Mouse (Mus musculus): ENCODE measurements at regions not wholly inside any gene's neighbourhood (a gene's known extent, or its start where the extent isn't known, plus 50 kb on each side); places are given as distances from the start of the nearest gene placed in this dataset.

DNA sequence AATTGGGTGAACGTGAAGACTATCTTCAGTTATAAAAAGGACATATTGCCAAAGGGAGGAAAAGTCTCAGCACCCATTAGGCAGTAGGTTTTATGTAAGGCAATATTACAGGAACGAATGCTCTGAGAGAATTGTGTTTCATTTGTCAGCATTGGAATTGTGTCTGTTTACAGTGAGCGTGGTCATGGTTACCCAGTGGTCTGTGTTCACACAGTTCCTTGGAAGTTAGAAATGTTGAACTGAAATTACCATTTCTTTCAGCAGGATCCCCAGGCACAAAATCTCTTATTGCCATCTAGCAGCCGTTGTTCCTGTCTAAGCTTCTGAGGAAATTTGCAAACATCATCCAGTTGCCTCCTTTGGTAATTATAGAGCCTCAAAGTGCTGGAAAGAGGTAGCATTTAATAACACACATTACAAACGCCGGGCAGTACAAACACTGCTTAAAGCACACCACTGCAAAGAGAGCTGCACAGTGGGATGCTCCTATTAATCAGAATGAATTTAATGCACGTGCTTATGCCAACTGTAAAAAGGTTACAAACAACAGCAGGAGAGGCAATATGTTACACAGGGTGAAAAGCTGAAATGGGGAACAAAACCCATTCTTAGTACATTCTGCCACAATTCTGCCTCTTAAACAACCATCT lies 555.4 kb upstream of the Marcks start:
- Histone ChIP-seq H3K4me1 (ENCODE audit: control insufficient read depth in 1 of 2, insufficient read depth in 2 of 2) (no peaks in the 10 kb centered on the region), H3K9ac (ENCODE audit: insufficient read depth, low read depth) (no peak overlapping the region), H3K4me2 (ENCODE audit: insufficient read depth, low read depth, poor library complexity, severe bottlenecking) (no peak overlapping the region), H3K9me3 (replicated peaks; ENCODE audit: low read length) (no peaks in the 10 kb centered on the region), H3K27ac (ENCODE audit: insufficient read depth, low read depth) (no peak overlapping the region), H3K27me3 (replicated peaks) (no peaks in the 10 kb centered on the region), H3K4me3 (replicated peaks in 1 of 3; ENCODE audit: low read depth in 2 of 3, low read length in 2 of 3, poor library complexity in 1 of 3) (no peak overlapping the region), H3K79me2 (replicated peaks; ENCODE audit: control insufficient read depth, extremely low read depth, insufficient read depth, poor library complexity, severe bottlenecking) (no peaks in the 10 kb centered on the region), H3K36me3 (replicated peaks in 1 of 2; ENCODE audit: control insufficient read depth in 1 of 2, insufficient read depth in 1 of 2, low read length in 1 of 2) (no peaks in the 10 kb centered on the region)
- dilution Hi-C loops (cut with MboI; ENCODE audit: extremely low pct_ligation_motif_present, extremely low pct_unique_long_range_greater_than_20kb, low sequenced_read_pairs), result no loop called here
- TF ChIP-seq JUN (IDR thresholded peaks at IDR 0.05; ENCODE audit: insufficient read depth, low read depth, low read length) (no peak), EP300 (IDR thresholded peaks at IDR 0.05; ENCODE audit: low read length) (no peak), CTCF (conservative IDR thresholded peaks at IDR 0.05 in 1 of 2, IDR thresholded peaks at IDR 0.05 in 1 of 2; ENCODE audit: low read depth in 2 of 2, low read length in 2 of 2) (no peak), USF2 (conservative IDR thresholded peaks at IDR 0.05; ENCODE audit: low read depth, low read length) (no peak), SIN3A (IDR thresholded peaks at IDR 0.05; ENCODE audit: low read length) (no peak), HCFC1 (IDR thresholded peaks at IDR 0.05; ENCODE audit: low read depth, low read length) (no peak), MYC (IDR thresholded peaks at IDR 0.05; ENCODE audit: low read depth, low read length) (no peak), TCF12 (IDR thresholded peaks at IDR 0.05; ENCODE audit: low read depth, low read length) (no peak), E2F4 (IDR thresholded peaks at IDR 0.05; ENCODE audit: insufficient replicate concordance, low read depth, low read length) (no peak), NELFE (IDR thresholded peaks at IDR 0.05; ENCODE audit: low read depth, low read length) (no peak), KAT2A (IDR thresholded peaks at IDR 0.05; ENCODE audit: insufficient replicate concordance, low read length) (no peak), MAZ (IDR thresholded peaks at IDR 0.05; ENCODE audit: low read depth, low read length) (no peak), UBTF (IDR thresholded peaks at IDR 0.05; ENCODE audit: low read depth, low read length) (no peak), POLR2AphosphoS2 (IDR thresholded peaks at IDR 0.05; ENCODE audit: low read depth, low read length) (no peak), BHLHE40 (IDR thresholded peaks at IDR 0.05; ENCODE audit: low read depth, low read length) (no peak), CHD1 (IDR thresholded peaks at IDR 0.05; ENCODE audit: low read depth, low read length) (no peak)
- no peak for DNase-seq (ENCODE audit: extremely low read depth)
- in situ Hi-C loops (cut with MboI; ENCODE audit: low pct_ligation_motif_present, low pct_unique_long_range_greater_than_20kb, low sequenced_read_pairs), result no loop called here

DNA sequence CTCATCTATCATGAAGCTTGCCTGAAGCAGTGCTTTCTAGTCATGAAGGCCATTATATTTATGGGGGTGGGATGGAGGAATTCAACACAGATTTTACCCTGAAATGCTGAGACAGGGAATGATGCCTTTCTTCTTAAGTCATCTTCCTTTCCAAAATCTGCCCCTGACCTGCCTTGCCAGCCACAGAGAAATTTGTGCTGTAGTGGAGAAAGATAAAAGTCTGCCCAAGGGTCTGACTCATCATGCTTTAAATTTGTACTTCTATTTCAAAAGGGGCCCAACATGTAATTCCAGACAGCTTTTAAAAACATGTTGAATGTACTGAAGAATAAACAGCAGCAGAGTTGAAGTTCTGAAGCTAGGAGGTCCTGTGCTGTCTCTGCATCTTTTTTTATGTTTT lies 554.1 kb upstream of the Marcks start:
- H3K4me3 ChIP-seq (replicated peaks in 1 of 3; ENCODE audit: low read depth in 2 of 3, low read length in 2 of 3, poor library complexity in 1 of 3), result no peak overlapping the region
- no peak overlapping the region for H3K4me2 ChIP-seq (ENCODE audit: insufficient read depth, low read depth, poor library complexity, severe bottlenecking)
- dilution Hi-C loops (cut with MboI; ENCODE audit: extremely low pct_ligation_motif_present, extremely low pct_unique_long_range_greater_than_20kb, low sequenced_read_pairs), result no loop called here
- no peak for TF ChIP-seq MEF2A (IDR thresholded peaks at IDR 0.05; ENCODE audit: borderline replicate concordance, low read depth, low read length)
- TF ChIP-seq MAFK (IDR thresholded peaks at IDR 0.05; ENCODE audit: insufficient replicate concordance, low read length), result no peak
- TF ChIP-seq MAX (IDR thresholded peaks at IDR 0.05; ENCODE audit: low read length), result no peak
- H3K9me3 ChIP-seq (replicated peaks; ENCODE audit: low read length), result no peaks in the 10 kb centered on the region
- no peak overlapping the region for H3K9ac ChIP-seq (ENCODE audit: insufficient read depth, low read depth)
- in situ Hi-C loops (cut with MboI; ENCODE audit: low pct_ligation_motif_present, low pct_unique_long_range_greater_than_20kb, low sequenced_read_pairs), result no loop called here
- H3K36me3 ChIP-seq (replicated peaks in 1 of 2; ENCODE audit: control insufficient read depth in 1 of 2, insufficient read depth in 1 of 2, low read length in 1 of 2), result no peaks in the 10 kb centered on the region
- H3K27me3 ChIP-seq (replicated peaks), result no peaks in the 10 kb centered on the region
- H3K4me1 ChIP-seq (ENCODE audit: control insufficient read depth in 1 of 2, insufficient read depth in 2 of 2), result no peaks in the 10 kb centered on the region
- H3K79me2 ChIP-seq (replicated peaks; ENCODE audit: control insufficient read depth, extremely low read depth, insufficient read depth, poor library complexity, severe bottlenecking), result no peaks in the 10 kb centered on the region
- no peak overlapping the region for H3K27ac ChIP-seq (ENCODE audit: insufficient read depth, low read depth)
- no peak for DNase-seq (ENCODE audit: extremely low read depth)

Data from CH12.LX (cell line).